Mouse (Mus musculus) embryonic facial prominence, embryonic 15.5 days (tissue): ENCODE measurements around the gene Dgkh. TPM values are rescaled to one million over a fixed set of nuclear protein-coding genes. Genes with fewer than 3 reads are reported as not detected.

Source experiments
- ATAC-seq: fragments of 200-750 bp; cut with Nextera tagmentation; 2 replicates; pipeline ENCODE4 v1.8.0; 2017; ENCODE audit warnings: low read depth, moderate TSS enrichment; ENCODE audit not compliant: insufficient number of reproducible peaks, low FRiP score, low TSS enrichment
- H3K27ac ChIP-seq: fragments of 300-500 bp; sonication (generic); replicated peaks from 2 replicates; pipeline ENCODE4 v1.5.1; 2015; ENCODE audit warnings: mild to moderate bottlenecking, inconsistent platforms
- H3K27me3 ChIP-seq: fragments of 300-500 bp; sonication (generic); 2 replicates; pipeline ENCODE4 v1.6.1; 2015; ENCODE audit warnings: inconsistent platforms
- H3K36me3 ChIP-seq: fragments of 300-500 bp; sonication (generic); 2 replicates; pipeline ENCODE4 v1.6.1; 2015; ENCODE audit warnings: mild to moderate bottlenecking, inconsistent platforms
- H3K4me1 ChIP-seq: fragments of 300-500 bp; sonication (generic); 2 replicates; pipeline ENCODE4 v1.6.1; 2015; ENCODE audit warnings: inconsistent platforms
- H3K4me2 ChIP-seq: fragments of 300-500 bp; sonication (generic); replicated peaks from 2 replicates; pipeline ENCODE4 v1.6.1; 2015; ENCODE audit warnings: mild to moderate bottlenecking, inconsistent platforms
- H3K4me3 ChIP-seq: fragments of 300-500 bp; sonication (generic); replicated peaks from 2 replicates; pipeline ENCODE4 v1.5.1; 2015; ENCODE audit warnings: mild to moderate bottlenecking, inconsistent platforms
- H3K9ac ChIP-seq: fragments of 300-500 bp; sonication (generic); 2 replicates; pipeline ENCODE4 v1.6.1; 2015; ENCODE audit warnings: inconsistent platforms
- H3K9me3 ChIP-seq: fragments of 300-500 bp; sonication (generic); replicated peaks from 2 replicates; pipeline ENCODE4 v1.6.1; 2016; ENCODE audit warnings: inconsistent platforms
- WGBS: fragments of 180-500 bp; shearing (Covaris S2); methylation state at CpG from one replicate; pipeline ENCODE4 v1.1.7; 2015; 5-methylcytosine and 5-hydroxymethylcytosine counted together
- polyA plus RNA-seq: library from polyadenylated mRNA; unstranded; fragments of >200 nt; fragmentation: Nextera tagmentation; extraction: Ambion mirVana; gene quantifications from 2 replicates; pipeline ENCODE4 v1.2.1, GENCODE M21; 2015

Gene Dgkh
- polyA plus RNA-seq, 1 experiment from 2014 or later, result 1.7 TPM

DNA sequence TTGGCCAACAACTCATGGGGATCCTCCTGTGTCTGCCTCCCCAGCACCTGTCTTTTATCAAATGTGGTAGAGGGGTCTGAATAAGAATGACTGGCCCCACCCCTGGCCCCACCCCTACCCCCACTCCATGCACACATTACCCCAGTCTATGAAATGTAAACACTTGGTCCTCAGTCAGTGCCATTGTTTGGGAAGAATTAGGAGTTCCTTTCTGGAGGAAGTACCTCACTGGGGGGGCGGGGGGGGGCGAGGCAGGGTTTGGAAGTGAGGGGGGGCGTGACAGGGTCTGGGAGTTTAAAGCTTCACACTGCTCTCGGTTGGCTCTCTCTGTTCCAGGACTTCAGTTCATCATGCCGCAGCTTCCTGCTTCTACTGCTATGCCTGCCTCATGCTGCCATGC lies 10.5 kb downstream of the Dgkh start:
- H3K27me3 ChIP-seq, result no peaks in the 10 kb centered on the region
- WGBS, result 85% methylated on average over 5 of the region's 5 CpGs
- H3K36me3 ChIP-seq, result no peaks in the 10 kb centered on the region
- H3K4me3 ChIP-seq, result no peak overlapping the region
- H3K4me2 ChIP-seq, result no peak overlapping the region
- peaks cover 14% of the 10 kb centered on the region for H3K4me1 ChIP-seq
- no peak overlapping the region for H3K27ac ChIP-seq
- H3K9me3 ChIP-seq, result no peaks in the 10 kb centered on the region
- no peak for ATAC-seq
- no peak overlapping the region for H3K9ac ChIP-seq

- Histone ChIP-seq H3K36me3 (no peaks in the 10 kb centered on the region), H3K9me3 (no peaks in the 10 kb centered on the region), H3K4me2 (no peak overlapping the region), H3K27ac (no peak overlapping the region), H3K9ac (no peak overlapping the region), H3K4me3 (no peak overlapping the region), H3K4me1 (no peaks in the 10 kb centered on the region; the same call in 1 of the 2 replicates), H3K27me3 (no peaks in the 10 kb centered on the region)
- WGBS, result 86% methylated on average over 7 of the region's 7 CpGs
- no peak for ATAC-seq
These were observed 16.5 kb downstream of the Dgkh start for GRCm38 (mm10) chr14:78716035-78716434.

- no peaks in the 10 kb centered on the region; the same call in 1 of the 2 replicates for H3K4me1 ChIP-seq
- H3K9me3 ChIP-seq, result no peaks in the 10 kb centered on the region
- H3K9ac ChIP-seq, result no peak overlapping the region
- H3K36me3 ChIP-seq, result no peaks in the 10 kb centered on the region
- no peak overlapping the region for H3K27ac ChIP-seq
- WGBS, result 58% methylated on average over 20 of the region's 20 CpGs
- no peak overlapping the region for H3K4me3 ChIP-seq
- H3K27me3 ChIP-seq, result no peaks in the 10 kb centered on the region
- H3K4me2 ChIP-seq, result no peak overlapping the region
- ATAC-seq, result no peak
These were observed 19.9 kb downstream of the Dgkh start for GRCm38 (mm10) chr14:78712565-78713148.

DNA sequence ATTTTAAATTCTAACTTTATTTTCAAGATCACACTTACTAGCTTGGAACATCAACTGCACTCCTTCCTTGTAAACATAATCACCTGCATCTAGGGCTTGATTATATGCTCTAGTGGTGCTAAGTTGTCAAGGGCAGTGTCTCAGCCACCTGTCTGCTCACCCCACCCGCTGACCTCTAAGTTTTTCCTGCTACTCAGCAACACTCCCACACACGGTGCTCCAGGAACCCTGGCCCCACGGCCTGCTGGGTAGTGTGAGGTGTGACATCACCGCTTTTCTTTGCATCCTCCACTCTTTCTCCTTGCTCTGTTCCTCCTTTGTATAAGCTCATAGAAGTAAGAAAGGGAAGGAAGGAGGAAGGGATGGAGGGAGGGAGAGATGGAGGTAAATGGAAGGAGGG lies 21.9 kb downstream of the Dgkh start:
- no peaks in the 10 kb centered on the region; the same call in 1 of the 2 replicates for H3K4me1 ChIP-seq
- H3K36me3 ChIP-seq, result no peaks in the 10 kb centered on the region
- no peaks in the 10 kb centered on the region for H3K9me3 ChIP-seq
- ATAC-seq, result no peak
- no peak overlapping the region for H3K27ac ChIP-seq
- 72% methylated on average over 4 of the region's 4 CpGs for WGBS
- no peaks in the 10 kb centered on the region for H3K27me3 ChIP-seq
- no peak overlapping the region for H3K4me2 ChIP-seq
- no peak overlapping the region for H3K4me3 ChIP-seq
- H3K9ac ChIP-seq, result no peak overlapping the region

GRCm38 (mm10) chr14:78705616-78706015 lies 27.0 kb downstream of the Dgkh start:
- WGBS, result 79% methylated on average over 3 of the region's 3 CpGs
- no peak for ATAC-seq
- H3K9ac ChIP-seq, result no peak overlapping the region

GRCm38 (mm10) chr14:78703989-78704388 lies 28.6 kb downstream of the Dgkh start:
- H3K27me3 ChIP-seq, result no peaks in the 10 kb centered on the region
- no peaks in the 10 kb centered on the region for H3K36me3 ChIP-seq
- no peak overlapping the region for H3K4me3 ChIP-seq
- H3K9me3 ChIP-seq, result no peaks in the 10 kb centered on the region
- H3K27ac ChIP-seq, result no peak overlapping the region
- WGBS, result 87% methylated on average over 4 of the region's 4 CpGs
- no peak overlapping the region for H3K4me2 ChIP-seq
- ATAC-seq, result no peak
- H3K4me1 ChIP-seq, result 0 out of 2 replicates have a peak, but pooled peaks cover 3% of the 10 kb centered on the region
- H3K9ac ChIP-seq, result no peak overlapping the region

More at GRCm38 (mm10) chr14:78705616-78706015, 27.0 kb downstream of the Dgkh start:
- Histone ChIP-seq H3K27me3 (no peaks in the 10 kb centered on the region), H3K9me3 (no peaks in the 10 kb centered on the region), H3K4me1 (no peaks in the 10 kb centered on the region), H3K27ac (no peak overlapping the region), H3K4me3 (no peak overlapping the region), H3K4me2 (no peak overlapping the region), H3K36me3 (no peaks in the 10 kb centered on the region)

DNA sequence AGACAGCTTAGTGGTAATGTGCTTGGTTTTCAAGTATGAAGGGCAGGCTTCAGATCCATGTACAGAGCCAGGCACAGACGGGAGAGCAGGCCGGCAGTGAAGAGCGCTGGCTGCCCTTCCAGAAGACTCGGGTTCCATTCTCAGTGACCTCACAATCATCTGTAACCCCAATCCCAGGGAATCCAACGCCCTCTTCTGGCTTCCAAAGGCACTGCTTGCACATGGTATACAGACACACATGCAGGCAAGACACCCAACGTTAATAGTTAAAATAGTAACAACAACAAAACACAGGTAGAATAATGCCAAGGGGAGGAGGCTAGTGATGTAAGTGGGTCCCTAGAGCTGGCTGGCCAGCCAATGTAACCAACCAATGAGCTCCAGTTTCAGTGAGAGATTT lies 29.2 kb downstream of the Dgkh start:
- Histone ChIP-seq H3K27ac (no peak overlapping the region), H3K9me3 (no peaks in the 10 kb centered on the region), H3K9ac (no peak overlapping the region), H3K36me3 (no peaks in the 10 kb centered on the region), H3K4me2 (no peak overlapping the region), H3K4me3 (no peak overlapping the region), H3K27me3 (no peaks in the 10 kb centered on the region), H3K4me1 (0 out of 2 replicates have a peak, but pooled peaks cover 3% of the 10 kb centered on the region)
- 81% methylated on average over 6 of the region's 6 CpGs for WGBS
- ATAC-seq, result no peak

- ATAC-seq, result no peak
- 67% methylated on average over 4 of the region's 4 CpGs for WGBS
These were observed 30.5 kb downstream of the Dgkh start for GRCm38 (mm10) chr14:78702048-78702447.

DNA sequence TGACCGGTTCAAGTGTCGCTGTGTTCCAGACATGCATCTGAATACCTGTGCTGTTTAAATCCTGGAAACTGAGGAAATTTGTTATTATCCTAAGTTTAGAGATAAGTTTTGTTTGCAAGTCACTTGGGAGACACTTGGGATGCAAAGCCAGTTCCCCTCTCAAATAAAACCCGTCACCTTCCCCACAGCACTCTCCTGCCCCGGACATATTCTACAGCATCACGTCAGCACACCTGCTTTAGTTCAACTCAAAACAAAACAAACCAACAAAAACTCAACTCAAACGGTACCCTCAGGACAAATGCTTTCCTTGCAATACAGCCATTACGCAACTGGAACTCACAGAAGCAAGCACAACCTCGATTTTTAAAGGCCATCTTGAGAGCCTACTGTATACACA lies 31.1 kb downstream of the Dgkh start:
- H3K27ac ChIP-seq, result no peak overlapping the region

More at GRCm38 (mm10) chr14:78702048-78702447, 30.5 kb downstream of the Dgkh start:
- Histone ChIP-seq H3K4me2 (no peak overlapping the region), H3K4me1 (0 out of 2 replicates have a peak, but pooled peaks cover 3% of the 10 kb centered on the region), H3K27ac (no peak overlapping the region), H3K9me3 (no peaks in the 10 kb centered on the region), H3K4me3 (no peak overlapping the region), H3K9ac (no peak overlapping the region), H3K36me3 (no peaks in the 10 kb centered on the region), H3K27me3 (no peaks in the 10 kb centered on the region)

GRCm38 (mm10) chr14:78701087-78701486 lies 31.5 kb downstream of the Dgkh start:
- Histone ChIP-seq H3K4me2 (no peak overlapping the region), H3K36me3 (no peaks in the 10 kb centered on the region), H3K4me1 (0 out of 2 replicates have a peak, but pooled peaks cover 3% of the 10 kb centered on the region), H3K27me3 (no peaks in the 10 kb centered on the region), H3K4me3 (no peak overlapping the region), H3K27ac (no peak overlapping the region), H3K9ac (no peak overlapping the region), H3K9me3 (no peaks in the 10 kb centered on the region)
- ATAC-seq, result no peak
- 57% methylated on average over 9 of the region's 9 CpGs for WGBS

More for the DNA sequence above, 31.1 kb downstream of the Dgkh start:
- no peak for ATAC-seq
- Histone ChIP-seq H3K9me3 (no peaks in the 10 kb centered on the region), H3K4me1 (0 out of 2 replicates have a peak, but pooled peaks cover 3% of the 10 kb centered on the region), H3K36me3 (no peaks in the 10 kb centered on the region), H3K9ac (no peak overlapping the region), H3K27me3 (no peaks in the 10 kb centered on the region), H3K4me2 (no peak overlapping the region), H3K4me3 (no peak overlapping the region)
- WGBS, result 58% methylated on average over 8 of the region's 8 CpGs

- H3K9me3 ChIP-seq, result no peaks in the 10 kb centered on the region
These were observed 32.9 kb downstream of the Dgkh start for GRCm38 (mm10) chr14:78699634-78700033.

GRCm38 (mm10) chr14:78699196-78699595 lies 33.4 kb downstream of the Dgkh start:
- 67% methylated on average over 5 of the region's 5 CpGs for WGBS
- H3K27ac ChIP-seq, result no peak overlapping the region
- H3K4me1 ChIP-seq, result 0 out of 2 replicates have a peak, but pooled peaks cover 3% of the 10 kb centered on the region
- H3K9ac ChIP-seq, result no peak overlapping the region
- no peaks in the 10 kb centered on the region for H3K27me3 ChIP-seq
- H3K9me3 ChIP-seq, result no peaks in the 10 kb centered on the region
- H3K36me3 ChIP-seq, result no peaks in the 10 kb centered on the region
- no peak for ATAC-seq
- H3K4me2 ChIP-seq, result no peak overlapping the region
- no peak overlapping the region for H3K4me3 ChIP-seq

More at GRCm38 (mm10) chr14:78699634-78700033, 32.9 kb downstream of the Dgkh start:
- H3K4me1 ChIP-seq, result 0 out of 2 replicates have a peak, but pooled peaks cover 3% of the 10 kb centered on the region
- no peak overlapping the region for H3K4me2 ChIP-seq
- no peak overlapping the region for H3K27ac ChIP-seq
- H3K36me3 ChIP-seq, result no peaks in the 10 kb centered on the region
- ATAC-seq, result no peak
- H3K4me3 ChIP-seq, result no peak overlapping the region
- WGBS, result 74% methylated on average over 3 of the region's 3 CpGs
- H3K9ac ChIP-seq, result no peak overlapping the region
- H3K27me3 ChIP-seq, result no peaks in the 10 kb centered on the region
